Mouse (Mus musculus): Measurements from ENCODE around the gene Ubash3b.

Gene Ubash3b

DNA sequence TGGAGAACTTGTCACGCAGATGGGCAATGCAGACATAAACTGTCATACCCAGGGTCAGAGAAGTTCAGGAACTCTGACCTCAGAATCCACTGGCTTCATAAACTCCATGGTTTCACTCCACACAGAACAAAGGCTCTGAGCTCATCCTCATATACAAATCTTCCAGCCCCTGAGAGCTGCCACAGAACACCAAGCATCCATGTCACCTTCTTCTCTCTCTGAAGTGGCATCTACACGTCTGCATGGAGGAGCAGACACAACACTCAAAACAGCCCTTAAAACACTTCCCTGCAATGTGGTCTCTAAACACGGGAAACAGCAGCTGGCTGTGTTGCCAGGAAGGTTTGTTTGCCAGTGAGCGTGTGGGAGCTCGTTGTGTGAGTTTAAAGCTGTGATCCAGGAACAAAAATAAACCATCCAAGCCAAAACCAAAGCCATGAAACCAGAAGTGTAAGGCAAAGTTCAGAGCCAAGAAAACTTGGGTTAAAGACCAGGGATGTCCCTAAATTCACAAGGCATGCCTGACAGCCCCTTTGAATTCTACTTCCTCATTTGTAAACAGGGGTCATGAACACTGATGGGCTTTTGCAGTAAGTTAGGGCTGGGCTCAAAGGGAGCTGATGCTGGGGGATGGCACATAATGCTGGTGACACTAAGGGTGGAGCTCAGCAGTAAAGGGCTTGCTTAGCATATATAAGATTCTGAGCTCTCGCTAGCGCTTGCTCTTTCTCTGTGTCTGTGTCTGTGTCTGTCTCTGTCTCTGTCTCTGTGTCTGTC is 24.6 kb downstream of the Ubash3b start:
- DNase-seq (ENCODE audit: low read depth, low spot score): no peak

DNA sequence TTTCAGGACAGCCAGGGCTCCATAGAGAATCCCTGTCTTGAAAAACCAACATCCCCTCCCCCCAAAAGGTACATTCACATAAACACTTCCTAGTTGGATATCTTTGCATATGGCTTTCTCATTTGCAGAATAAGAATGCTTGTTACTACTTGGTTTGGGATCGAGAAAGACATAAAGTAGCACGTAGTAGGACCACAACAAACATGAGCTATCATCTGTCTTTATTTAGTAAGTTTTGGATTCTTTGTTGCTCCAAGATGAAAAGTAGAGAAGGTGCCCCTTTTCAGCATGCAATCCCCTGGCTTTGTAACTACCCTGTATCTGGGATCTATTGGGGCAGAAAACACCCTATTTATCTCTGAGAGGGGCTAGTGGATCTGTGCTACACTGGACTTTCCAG is 25.2 kb downstream of the Ubash3b start:
- DNase-seq (ENCODE audit: low read depth, low spot score): no peak

DNA sequence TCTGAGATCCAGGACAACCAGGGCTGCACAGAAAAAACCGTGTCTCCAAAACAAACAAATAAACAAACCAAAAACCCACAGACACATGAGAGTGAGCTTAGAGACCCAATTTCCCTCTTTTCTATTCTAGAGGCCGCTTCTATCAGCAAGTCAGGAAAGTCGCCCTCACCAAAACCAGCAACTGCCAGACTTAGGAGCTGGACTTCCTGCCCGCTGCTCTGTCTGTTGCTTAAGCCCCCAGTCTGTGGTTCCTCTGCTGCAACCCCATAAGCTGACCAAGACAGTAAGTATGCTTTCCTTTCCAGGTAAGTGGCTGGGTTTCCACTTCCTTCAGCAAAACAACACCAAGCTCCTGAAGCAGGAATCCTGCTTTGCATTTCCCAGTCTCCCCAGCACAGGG is 26.6 kb downstream of the Ubash3b start:
- no peak for DNase-seq (ENCODE audit: low read depth, low spot score)

DNA sequence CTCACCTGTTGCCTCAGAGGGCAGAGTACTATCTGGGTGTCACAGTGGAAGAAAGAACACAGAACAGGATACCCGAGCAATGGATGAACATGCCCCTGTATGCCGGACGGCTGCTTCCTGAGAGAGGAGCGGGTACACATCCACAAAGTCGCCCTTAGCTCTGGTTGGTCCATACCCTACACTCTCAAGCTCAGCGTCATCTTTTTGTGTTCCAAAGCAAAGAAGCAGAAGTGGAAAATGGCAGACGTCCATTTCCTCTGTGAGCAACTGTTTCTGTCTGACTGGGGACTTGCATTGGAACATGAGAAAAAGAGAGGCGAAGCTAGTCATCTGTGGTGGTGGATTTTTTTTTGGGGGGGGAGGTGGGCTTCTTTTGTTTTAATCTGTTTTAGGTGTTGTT is 30.9 kb downstream of the Ubash3b start:
- no peak for DNase-seq (ENCODE audit: low read depth, low spot score)

DNA sequence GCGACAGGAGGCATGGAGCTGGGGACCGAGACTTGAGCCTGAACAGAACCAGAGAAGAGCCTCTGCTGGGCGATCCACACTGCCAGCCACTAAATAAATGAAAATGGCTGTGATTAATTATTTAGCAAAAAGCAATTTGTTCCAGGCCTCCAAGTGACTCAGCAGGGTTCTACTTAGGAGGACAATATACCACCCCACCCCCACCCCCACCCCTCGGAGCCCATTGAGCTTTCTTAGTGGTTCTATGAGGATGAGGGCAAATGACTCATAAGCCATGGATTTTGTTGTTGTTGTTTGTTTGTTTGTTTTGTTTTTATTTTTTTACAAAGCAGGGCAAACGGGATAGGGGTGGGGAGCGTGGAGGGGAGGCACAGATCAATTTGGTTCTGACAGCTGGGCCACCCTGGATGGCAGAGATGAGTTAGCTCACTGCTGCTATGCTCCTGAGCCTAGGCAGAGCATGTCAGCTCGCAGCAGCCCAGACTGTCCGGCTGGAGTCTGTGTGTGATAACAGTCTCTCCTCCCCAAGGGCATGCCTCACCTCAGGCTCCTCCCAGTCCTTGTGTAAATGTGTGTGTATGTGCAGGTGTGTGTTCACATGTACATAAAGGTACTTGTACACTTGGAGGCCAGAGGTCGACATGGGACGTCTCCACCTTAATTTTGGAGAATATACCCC is 31.6 kb downstream of the Ubash3b start:
- no peak for DNase-seq (ENCODE audit: low read depth, low spot score)

DNA sequence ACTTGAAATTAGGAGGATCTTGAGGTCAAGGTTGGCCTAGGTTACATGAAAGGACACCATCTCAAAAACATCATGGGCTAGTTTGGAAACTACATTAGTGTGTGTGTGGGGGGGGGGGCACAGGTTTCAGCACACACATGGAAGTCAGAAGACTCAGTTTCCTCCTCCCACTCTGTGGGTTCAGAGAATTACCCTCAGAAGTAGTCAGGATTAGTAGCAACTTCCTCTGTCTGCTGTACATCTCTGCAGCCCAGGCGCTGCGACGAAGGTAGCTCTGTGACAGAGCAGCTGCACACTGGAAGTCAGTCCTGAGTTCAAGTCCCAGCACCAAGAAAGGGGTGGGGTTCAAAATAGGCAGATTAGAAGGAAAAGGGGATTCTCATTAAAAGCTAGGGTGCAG is 32.2 kb downstream of the Ubash3b start:
- no peak for DNase-seq (ENCODE audit: low read depth, low spot score)

DNA sequence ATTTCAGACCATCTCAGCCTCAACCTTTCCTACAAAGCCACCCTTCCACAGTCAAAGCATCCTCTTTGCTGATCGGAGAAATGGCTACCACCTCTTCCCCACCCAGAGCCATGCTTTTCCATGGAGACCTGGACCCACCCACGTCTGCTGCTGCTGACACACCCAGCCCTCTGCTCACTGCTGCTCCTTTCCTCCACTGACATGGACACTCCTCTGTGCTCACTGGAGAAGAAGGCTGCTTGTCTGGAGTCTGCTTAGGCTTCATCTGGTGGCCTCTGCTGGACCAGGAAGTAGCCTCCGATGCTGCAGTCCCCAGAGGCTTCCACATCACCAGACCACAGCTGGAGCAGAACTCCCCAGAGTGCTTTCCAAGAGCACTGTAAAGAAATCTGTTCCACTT is 34.8 kb downstream of the Ubash3b start:
- DNase-seq (ENCODE audit: low read depth, low spot score): no peak

DNA sequence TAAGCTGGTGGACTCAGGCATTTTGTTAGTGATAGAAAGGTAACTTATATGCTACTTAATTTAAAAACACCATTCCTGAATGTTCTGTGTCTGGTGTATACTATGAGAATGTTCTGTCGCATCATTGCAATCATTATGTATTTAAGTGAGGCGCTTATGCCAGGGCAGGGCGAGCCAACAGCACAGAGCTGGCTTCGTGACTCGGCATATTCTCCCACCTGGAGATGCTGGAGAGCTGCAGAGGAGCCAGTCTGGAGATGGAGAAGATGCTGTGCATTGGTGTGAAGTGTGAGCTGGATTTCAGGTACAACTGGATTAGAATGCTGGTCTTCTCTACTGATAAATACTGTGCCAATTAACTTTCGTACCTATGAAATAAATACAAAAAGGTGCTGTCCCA is 37.2 kb downstream of the Ubash3b start:
- DNase-seq (ENCODE audit: low read depth, low spot score): no peak

DNA sequence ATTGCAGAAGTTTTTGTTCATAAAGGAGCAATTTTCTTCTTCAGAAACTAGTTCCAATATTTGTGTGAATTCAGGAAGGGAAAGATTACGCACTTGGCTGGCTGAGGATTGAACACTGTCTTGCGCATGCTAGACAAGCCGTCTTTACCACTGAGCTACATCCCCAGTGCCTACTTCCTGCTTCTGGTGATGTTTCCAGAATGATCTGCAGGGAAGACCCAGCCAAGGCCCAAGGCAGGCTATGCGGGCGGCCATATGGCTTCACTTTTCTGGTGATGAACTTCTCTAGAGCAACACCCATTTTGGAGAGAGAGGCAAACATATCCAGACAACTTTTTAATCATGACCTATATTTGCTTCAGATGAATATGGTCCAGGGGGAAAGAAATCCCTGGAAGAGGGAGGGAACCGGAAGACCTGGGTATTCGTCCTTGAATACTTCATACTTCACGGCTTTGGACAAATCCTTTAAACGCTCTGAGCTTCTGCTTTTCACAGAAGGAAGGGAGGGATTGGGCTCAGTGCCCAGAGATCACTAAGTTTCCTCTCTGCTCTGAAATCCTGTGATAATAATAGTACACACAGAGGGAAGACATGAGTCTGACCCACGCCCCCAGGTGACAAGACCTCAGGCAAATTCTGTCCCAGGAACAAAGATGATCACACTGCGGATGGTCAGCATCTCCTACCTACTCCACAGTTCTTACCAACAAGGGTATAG is 38.9 kb downstream of the Ubash3b start:
- no peak for DNase-seq (ENCODE audit: low read depth, low spot score)

DNA sequence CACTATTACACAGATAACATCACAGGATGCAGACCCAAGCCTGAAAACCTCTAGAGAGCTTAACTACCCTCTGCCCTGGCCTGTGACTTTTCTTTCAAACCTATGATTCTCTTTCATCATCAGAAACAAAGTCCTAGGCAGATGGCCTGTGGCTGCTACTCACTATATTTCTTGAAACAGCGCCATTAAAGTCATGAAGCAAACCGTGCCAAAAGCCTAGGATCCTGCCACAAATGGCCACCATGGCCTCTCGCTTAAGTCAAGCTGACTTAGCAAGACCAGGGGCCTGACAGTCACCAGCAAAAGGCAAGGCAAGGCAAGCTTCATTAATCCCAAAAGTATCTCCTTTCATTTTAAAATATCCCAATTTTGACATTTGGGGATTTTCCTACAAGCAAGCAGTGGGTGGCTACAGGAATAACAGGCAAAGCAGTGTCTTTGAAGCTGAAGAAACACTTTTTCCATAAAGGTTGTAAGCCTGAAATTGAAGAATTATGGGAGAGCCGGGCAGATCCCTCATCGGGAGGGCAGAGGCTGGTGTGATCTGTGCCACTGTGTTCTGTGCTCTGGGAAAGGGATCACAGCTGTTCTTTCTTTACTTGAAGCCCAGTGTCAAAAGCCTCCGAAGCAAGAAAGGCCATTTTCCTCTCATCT is 39.7 kb downstream of the Ubash3b start:
- no peak for DNase-seq (ENCODE audit: low read depth, low spot score)

DNA sequence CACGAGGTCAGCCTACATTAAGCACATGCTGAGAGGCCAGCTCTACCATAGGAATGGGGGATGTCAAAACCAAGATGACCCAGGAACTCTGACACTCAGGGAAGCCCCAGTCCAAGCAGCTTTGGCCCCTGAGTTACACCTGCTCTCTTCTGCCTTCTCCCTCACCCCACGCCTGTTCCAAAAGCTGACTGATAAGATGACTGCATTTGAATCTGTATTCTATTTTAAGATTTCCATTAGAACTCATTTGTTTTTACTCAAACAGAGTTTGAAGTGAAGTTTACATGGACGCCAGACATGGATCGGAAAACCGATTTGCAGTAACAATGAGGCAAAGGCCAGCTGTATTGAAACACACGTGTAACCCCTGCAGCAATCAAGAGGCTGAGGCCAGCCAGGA is 41.5 kb downstream of the Ubash3b start:
- DNase-seq (ENCODE audit: low read depth, low spot score): no peak

DNA sequence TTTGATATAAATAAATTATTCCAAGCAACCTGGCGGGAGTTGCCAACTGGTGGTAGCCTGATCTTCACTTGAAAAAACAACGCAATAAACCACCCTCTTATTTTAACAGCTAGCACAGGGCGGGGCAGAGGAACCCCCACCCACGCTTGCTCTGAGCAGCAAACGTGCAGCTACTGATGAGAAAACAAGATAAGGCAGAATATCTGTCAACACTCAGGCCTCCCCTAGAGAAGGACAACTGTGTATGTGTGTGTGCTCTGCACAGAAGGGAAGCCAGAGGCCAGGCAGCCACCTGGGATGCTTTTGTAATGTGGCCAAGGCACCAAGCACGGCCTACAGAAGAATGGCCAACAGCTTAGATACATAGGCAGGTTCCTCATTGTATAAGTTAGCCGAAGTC is 43.4 kb downstream of the Ubash3b start:
- DNase-seq (ENCODE audit: low read depth, low spot score): no peak

DNA sequence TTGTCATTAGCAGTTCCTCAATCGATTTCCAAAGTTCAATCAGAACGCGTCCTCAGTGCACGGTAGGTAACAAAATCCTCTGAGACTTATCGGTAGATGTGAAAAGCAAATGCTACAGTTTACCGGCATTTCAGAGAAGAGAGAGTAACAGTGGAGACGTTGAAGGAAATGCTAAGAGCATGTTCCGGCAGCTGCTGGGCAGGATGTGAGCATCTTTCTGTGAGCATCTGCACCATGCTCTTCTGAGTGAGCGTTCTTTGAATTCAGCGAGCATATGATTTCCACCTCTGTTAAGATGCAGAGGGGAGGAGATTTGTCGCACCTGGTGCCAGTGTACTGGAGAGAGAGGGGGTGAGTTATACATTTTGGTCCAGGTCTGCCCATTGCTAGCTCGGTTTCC is 45.4 kb downstream of the Ubash3b start:
- no peak for DNase-seq (ENCODE audit: low read depth, low spot score)

DNA sequence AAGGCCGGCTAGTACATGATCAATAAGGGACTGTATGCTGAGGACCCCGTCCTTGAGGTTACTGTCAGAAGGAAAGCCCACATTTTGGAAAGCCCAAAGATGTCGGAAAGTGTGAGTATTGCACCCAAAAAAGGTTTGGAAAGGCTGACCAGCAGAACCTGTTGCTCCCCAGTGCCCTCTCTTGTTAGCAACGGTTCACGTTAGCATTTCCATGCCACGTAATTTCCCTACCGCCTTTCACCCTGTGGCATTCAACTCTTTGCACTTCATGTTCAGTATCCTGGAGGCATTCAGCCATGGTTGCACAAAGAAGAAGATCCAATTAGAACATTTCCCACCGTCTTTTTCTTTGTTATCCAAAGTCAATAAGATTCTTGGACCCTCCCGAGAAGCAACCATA is 47.1 kb downstream of the Ubash3b start:
- no peak for DNase-seq (ENCODE audit: low read depth, low spot score)

DNA sequence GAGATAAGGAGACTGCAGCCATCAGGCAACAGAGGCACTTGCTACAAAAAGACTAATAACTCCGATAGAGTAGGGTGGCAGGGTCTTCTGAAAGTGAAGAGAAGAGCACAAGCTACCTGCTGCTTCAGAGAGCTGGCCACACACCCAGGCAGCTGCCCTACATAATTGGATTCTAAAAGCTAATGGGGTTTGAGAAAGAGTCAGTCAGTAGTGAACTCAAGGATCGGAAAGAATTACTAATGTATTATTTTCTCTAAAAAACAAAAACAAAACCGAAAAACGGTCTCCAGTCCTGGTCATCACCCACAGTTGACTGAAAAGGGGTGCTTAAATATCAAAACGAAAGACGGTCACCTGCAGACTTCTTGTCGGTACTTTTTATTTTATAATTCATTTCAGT is 51.7 kb downstream of the Ubash3b start:
- no peak for DNase-seq (ENCODE audit: low read depth, low spot score)

DNA sequence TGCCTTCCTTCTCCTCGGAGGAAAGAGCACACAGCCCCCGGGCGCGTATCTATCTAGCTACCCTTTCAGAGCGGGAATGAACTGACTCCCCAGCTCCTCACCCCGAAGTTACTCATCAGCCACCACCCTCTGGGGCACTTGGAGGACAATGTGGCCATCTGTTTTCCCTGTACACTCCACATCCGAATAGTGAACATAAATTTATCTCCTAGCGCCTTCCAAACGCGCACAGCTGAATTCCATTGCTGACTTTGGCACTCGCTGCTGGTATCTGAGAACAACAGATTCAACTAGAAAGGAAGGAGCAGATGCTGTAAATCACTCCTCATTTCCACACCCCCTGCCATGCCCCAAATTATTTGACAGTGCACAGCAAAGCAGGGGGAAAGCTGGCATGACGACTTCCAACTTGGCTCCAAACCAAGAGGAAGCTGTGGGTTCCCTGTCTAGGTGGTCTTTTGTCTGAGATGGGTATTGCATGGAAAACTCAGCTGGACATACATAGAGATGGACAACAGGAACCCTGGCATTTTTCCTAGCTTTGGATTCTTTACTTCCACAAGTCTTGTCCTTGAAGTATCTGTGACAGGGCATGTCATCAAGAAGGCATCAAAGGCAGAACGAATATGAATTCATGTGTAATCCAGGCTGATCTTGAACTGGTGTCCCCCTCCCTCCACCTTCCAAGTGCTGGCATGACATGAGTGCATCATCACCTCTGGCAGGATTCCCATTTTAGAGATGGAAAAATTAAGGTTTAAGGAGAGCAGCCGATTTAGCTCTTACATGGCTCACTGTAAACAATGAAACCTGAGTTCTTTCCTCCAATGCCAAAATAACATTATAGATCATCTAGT is 52.9 kb downstream of the Ubash3b start:
- no peak for DNase-seq (ENCODE audit: low read depth, low spot score)

DNA sequence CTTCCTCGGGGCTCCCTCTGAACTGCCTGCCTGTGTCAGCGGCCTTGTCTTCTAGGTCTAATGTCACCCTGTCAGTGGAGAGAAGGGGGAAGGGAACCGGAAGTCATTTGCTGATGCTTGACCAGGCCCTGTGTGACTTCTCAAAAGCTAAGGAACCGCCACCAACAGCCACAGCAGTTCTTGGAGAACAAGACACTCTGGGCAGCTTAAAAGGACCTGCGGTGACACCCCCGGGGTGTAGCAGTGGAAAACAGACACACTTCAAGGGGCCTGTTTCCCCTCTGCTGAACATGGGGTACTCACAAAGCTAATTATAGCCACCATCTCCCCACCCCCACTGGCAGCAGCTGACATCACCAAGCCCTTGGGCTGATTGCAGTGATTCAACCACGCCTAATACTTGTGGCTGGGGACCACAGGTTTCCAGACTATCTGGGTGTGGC is 56.3 kb downstream of the Ubash3b start:
- DNase-seq (ENCODE audit: low read depth, low spot score): no peak

DNA sequence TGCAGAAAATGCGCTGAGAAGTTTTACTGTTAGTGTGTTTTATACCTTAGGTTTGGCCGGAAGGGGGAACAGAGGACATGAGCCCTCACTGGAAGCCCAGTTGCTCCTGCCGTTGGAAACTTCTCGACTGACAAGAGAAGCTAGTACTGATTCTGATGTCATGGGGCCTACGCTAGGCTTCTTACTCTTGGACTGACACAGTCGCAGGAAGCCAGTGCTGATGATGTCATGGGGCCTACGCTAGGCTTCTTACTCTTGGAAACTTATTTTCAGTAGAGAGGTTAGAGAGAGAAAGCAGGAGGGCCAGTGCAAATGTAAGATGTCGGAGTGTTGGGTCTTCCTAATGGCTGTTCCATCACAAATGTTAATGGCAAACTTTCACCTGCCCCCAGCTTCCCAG is 57.8 kb downstream of the Ubash3b start:
- no peak for DNase-seq (ENCODE audit: low read depth, low spot score)

DNA sequence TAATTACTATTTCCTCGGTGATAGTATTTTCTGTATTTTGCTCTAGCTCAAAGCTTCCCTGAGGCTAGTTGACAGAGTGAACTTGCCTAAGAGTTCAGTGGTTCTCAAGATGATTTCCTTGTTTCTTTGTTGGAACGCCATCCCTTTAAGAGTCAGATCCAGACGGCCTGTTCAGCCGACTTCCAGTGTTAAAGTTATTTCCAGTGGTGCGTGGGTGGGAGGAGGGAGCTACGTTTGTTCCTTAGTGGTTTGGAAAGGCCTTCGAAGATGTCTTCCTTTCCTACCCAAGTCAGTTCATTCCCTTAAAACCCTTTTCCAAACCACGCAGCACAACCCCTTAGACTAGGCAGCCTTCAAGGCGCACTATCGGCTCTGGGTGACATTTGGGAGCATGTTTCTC is 58.9 kb downstream of the Ubash3b start:
- DNase-seq (ENCODE audit: low read depth, low spot score): no peak

DNA sequence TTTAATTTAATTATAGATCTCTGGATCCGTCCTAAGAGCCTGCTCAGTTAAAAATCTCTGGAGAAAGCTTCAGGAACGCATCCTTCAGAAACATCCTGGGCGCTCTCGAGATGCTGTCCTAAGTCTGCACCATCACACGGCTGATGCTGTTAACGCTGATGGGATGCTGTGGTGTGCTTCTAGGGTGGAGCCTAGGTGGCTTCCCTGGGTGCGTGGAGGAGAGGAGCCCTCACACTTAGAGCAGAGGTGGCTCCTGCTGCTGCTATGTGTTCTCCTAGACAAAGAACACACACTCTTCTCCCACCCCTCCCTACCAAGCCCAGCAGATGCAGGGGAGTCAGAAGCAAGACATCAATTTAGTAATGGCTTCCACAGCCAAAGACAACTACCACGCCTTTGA is 61.6 kb downstream of the Ubash3b start:
- DNase-seq (ENCODE audit: low read depth, low spot score): no peak

DNA sequence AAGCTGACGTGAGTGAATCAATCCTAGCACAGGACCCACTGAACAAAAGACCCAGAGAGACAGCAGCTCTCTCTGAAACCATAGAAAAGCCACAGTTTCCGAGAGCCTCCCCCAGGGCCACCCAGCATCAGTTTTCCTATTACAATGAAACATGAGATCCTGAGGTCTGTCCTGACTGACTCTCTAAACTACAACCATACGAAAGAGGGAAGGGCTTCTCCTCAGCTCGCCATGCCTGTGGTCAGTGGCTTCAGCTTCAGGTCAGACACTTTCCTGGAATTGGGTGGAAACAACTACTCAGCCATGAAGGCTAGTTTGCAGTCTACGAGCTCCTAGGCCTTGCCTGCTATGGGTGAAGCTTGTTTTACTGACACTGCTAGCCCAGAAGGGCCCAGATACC is 62.4 kb downstream of the Ubash3b start:
- DNase-seq (ENCODE audit: low read depth, low spot score): no peak
